Mouse (Mus musculus): ENCODE measurements around the gene Myocd. TPM values are rescaled to one million over a fixed set of nuclear protein-coding genes. Genes with fewer than 3 reads are reported as not detected.

Gene Myocd
- not detected in 2 replicates for total RNA-seq (2017)

- ATAC-seq (replicated peaks in 1 of 2; ENCODE audit: insufficient read depth in 1 of 2, low FRiP score in 2 of 2, low TSS enrichment in 1 of 2, low read depth in 1 of 2, poor library complexity in 2 of 2, severe bottlenecking in 2 of 2): no peak
Measured at GRCm38 (mm10) chr11:65269851-65270473, at the start of gene Myocd. Gene Myocd, minus strand, starts transcription at chr11:65269989.

GRCm38 (mm10) chr11:65303824-65304223 is 34.0 kb upstream of the Myocd start:
- ATAC-seq (replicated peaks in 1 of 2; ENCODE audit: insufficient read depth in 1 of 2, low FRiP score in 2 of 2, low TSS enrichment in 1 of 2, low read depth in 1 of 2, poor library complexity in 2 of 2, severe bottlenecking in 2 of 2): no peak

- ATAC-seq (replicated peaks in 1 of 2; ENCODE audit: insufficient read depth in 1 of 2, low FRiP score in 2 of 2, low TSS enrichment in 1 of 2, low read depth in 1 of 2, poor library complexity in 2 of 2, severe bottlenecking in 2 of 2): no peak
Measured at GRCm38 (mm10) chr11:65294128-65294833, 24.5 kb upstream of the Myocd start.

- ATAC-seq (replicated peaks in 1 of 2; ENCODE audit: insufficient read depth in 1 of 2, low FRiP score in 2 of 2, low TSS enrichment in 1 of 2, low read depth in 1 of 2, poor library complexity in 2 of 2, severe bottlenecking in 2 of 2): no peak
Measured at GRCm38 (mm10) chr11:65292994-65293393, 23.2 kb upstream of the Myocd start.

GRCm38 (mm10) chr11:65287706-65288105 is 17.9 kb upstream of the Myocd start:
- ATAC-seq (replicated peaks in 1 of 2; ENCODE audit: insufficient read depth in 1 of 2, low FRiP score in 2 of 2, low TSS enrichment in 1 of 2, low read depth in 1 of 2, poor library complexity in 2 of 2, severe bottlenecking in 2 of 2): no peak

- ATAC-seq (replicated peaks in 1 of 2; ENCODE audit: insufficient read depth in 1 of 2, low FRiP score in 2 of 2, low TSS enrichment in 1 of 2, low read depth in 1 of 2, poor library complexity in 2 of 2, severe bottlenecking in 2 of 2): no peak
Measured at GRCm38 (mm10) chr11:65286211-65286610, 16.4 kb upstream of the Myocd start.

GRCm38 (mm10) chr11:65275441-65275840 is 5.7 kb upstream of the Myocd start:
- no peak for ATAC-seq (replicated peaks in 1 of 2; ENCODE audit: insufficient read depth in 1 of 2, low FRiP score in 2 of 2, low TSS enrichment in 1 of 2, low read depth in 1 of 2, poor library complexity in 2 of 2, severe bottlenecking in 2 of 2)

GRCm38 (mm10) chr11:65271000-65271399 is 1.2 kb upstream of the Myocd start:
- no peak for ATAC-seq (replicated peaks in 1 of 2; ENCODE audit: insufficient read depth in 1 of 2, low FRiP score in 2 of 2, low TSS enrichment in 1 of 2, low read depth in 1 of 2, poor library complexity in 2 of 2, severe bottlenecking in 2 of 2)

- ATAC-seq (replicated peaks in 1 of 2; ENCODE audit: insufficient read depth in 1 of 2, low FRiP score in 2 of 2, low TSS enrichment in 1 of 2, low read depth in 1 of 2, poor library complexity in 2 of 2, severe bottlenecking in 2 of 2): no peak
Measured at GRCm38 (mm10) chr11:65268310-65268709, 1.5 kb downstream of the Myocd start.

- no peak for ATAC-seq (replicated peaks in 1 of 2; ENCODE audit: insufficient read depth in 1 of 2, low FRiP score in 2 of 2, low TSS enrichment in 1 of 2, low read depth in 1 of 2, poor library complexity in 2 of 2, severe bottlenecking in 2 of 2)
Measured at GRCm38 (mm10) chr11:65263466-65263865, 6.3 kb downstream of the Myocd start.

GRCm38 (mm10) chr11:65258997-65259396 is 10.8 kb downstream of the Myocd start:
- no peak for ATAC-seq (replicated peaks in 1 of 2; ENCODE audit: insufficient read depth in 1 of 2, low FRiP score in 2 of 2, low TSS enrichment in 1 of 2, low read depth in 1 of 2, poor library complexity in 2 of 2, severe bottlenecking in 2 of 2)

GRCm38 (mm10) chr11:65256143-65256542 is 13.6 kb downstream of the Myocd start:
- no peak for ATAC-seq (replicated peaks in 1 of 2; ENCODE audit: insufficient read depth in 1 of 2, low FRiP score in 2 of 2, low TSS enrichment in 1 of 2, low read depth in 1 of 2, poor library complexity in 2 of 2, severe bottlenecking in 2 of 2)

- no peak for ATAC-seq (replicated peaks in 1 of 2; ENCODE audit: insufficient read depth in 1 of 2, low FRiP score in 2 of 2, low TSS enrichment in 1 of 2, low read depth in 1 of 2, poor library complexity in 2 of 2, severe bottlenecking in 2 of 2)
Measured at GRCm38 (mm10) chr11:65255564-65255963, 14.2 kb downstream of the Myocd start.

- ATAC-seq (replicated peaks in 1 of 2; ENCODE audit: insufficient read depth in 1 of 2, low FRiP score in 2 of 2, low TSS enrichment in 1 of 2, low read depth in 1 of 2, poor library complexity in 2 of 2, severe bottlenecking in 2 of 2): no peak
Measured at GRCm38 (mm10) chr11:65250366-65250765, 19.4 kb downstream of the Myocd start.

- ATAC-seq (replicated peaks in 1 of 2; ENCODE audit: insufficient read depth in 1 of 2, low FRiP score in 2 of 2, low TSS enrichment in 1 of 2, low read depth in 1 of 2, poor library complexity in 2 of 2, severe bottlenecking in 2 of 2): no peak
Measured at GRCm38 (mm10) chr11:65246301-65247054, 23.3 kb downstream of the Myocd start.

- no peak for ATAC-seq (replicated peaks in 1 of 2; ENCODE audit: insufficient read depth in 1 of 2, low FRiP score in 2 of 2, low TSS enrichment in 1 of 2, low read depth in 1 of 2, poor library complexity in 2 of 2, severe bottlenecking in 2 of 2)
Measured at GRCm38 (mm10) chr11:65243593-65243992, 26.2 kb downstream of the Myocd start.

- no peak for ATAC-seq (replicated peaks in 1 of 2; ENCODE audit: insufficient read depth in 1 of 2, low FRiP score in 2 of 2, low TSS enrichment in 1 of 2, low read depth in 1 of 2, poor library complexity in 2 of 2, severe bottlenecking in 2 of 2)
Measured at GRCm38 (mm10) chr11:65240521-65240920, 29.3 kb downstream of the Myocd start.

- ATAC-seq (replicated peaks in 1 of 2; ENCODE audit: insufficient read depth in 1 of 2, low FRiP score in 2 of 2, low TSS enrichment in 1 of 2, low read depth in 1 of 2, poor library complexity in 2 of 2, severe bottlenecking in 2 of 2): no peak
Measured at GRCm38 (mm10) chr11:65237896-65238295, 31.9 kb downstream of the Myocd start.

Data from hematopoietic stem cell, adult 5-6 weeks (primary cell).